Mouse (Mus musculus) hindbrain, postnatal 0 days (tissue): Measurements from ENCODE around the gene Parp16. TPM values are rescaled to one million over a fixed set of nuclear protein-coding genes. Genes with fewer than 3 reads are reported as not detected.

Experiments used
- ATAC-seq: fragments of 200-750 bp; cut with Nextera tagmentation; 2 replicates; pipeline ENCODE4 v1.8.0; 2017; ENCODE audit warnings: mild to moderate bottlenecking, moderate TSS enrichment, moderate library complexity
- DNase-seq: peaks from one replicate; pipeline ENCODE4 v3.0.0-alpha.2; 2015; ENCODE audit warnings: low spot score
- H3K27ac ChIP-seq: fragments of 300-500 bp; sonication (generic); 2 replicates; pipeline ENCODE4 v1.5.1; 2014; ENCODE audit warnings: mild to moderate bottlenecking
- H3K27me3 ChIP-seq: fragments of 300-500 bp; sonication (generic); 2 replicates; pipeline ENCODE4 v1.6.1; 2014; ENCODE audit warnings: low read length, mixed read lengths; ENCODE audit not compliant: insufficient read depth
- H3K36me3 ChIP-seq: fragments of 300-500 bp; sonication (generic); 2 replicates; pipeline ENCODE4 v1.6.1; 2014; ENCODE audit warnings: low read length, mixed read lengths; ENCODE audit not compliant: insufficient read depth
- H3K4me1 ChIP-seq: fragments of 300-500 bp; sonication (generic); 2 replicates; pipeline ENCODE4 v1.6.1; 2014; ENCODE audit warnings: antibody characterized with exemption, low read length, mixed read lengths; ENCODE audit not compliant: insufficient read depth
- H3K4me2 ChIP-seq: fragments of 300-500 bp; sonication (generic); 2 replicates; pipeline ENCODE4 v1.6.1; 2014; ENCODE audit warnings: low read depth, mild to moderate bottlenecking, low read length, moderate library complexity, mixed read lengths
- H3K4me3 ChIP-seq: fragments of 300-500 bp; sonication (generic); 2 replicates; pipeline ENCODE4 v1.5.1; 2014; ENCODE audit warnings: low read length
- H3K9ac ChIP-seq: fragments of 300-500 bp; sonication (generic); replicated peaks from 2 replicates; pipeline ENCODE4 v1.6.1; 2014; ENCODE audit warnings: mild to moderate bottlenecking, low read length, moderate library complexity, mixed read lengths
- H3K9me3 ChIP-seq: fragments of 300-500 bp; sonication (generic); 2 replicates; pipeline ENCODE4 v1.6.1; 2016; ENCODE audit warnings: low read length, mixed read lengths
- CTCF ChIP-seq: IDR thresholded peaks from 2 replicates; pipeline ENCODE4 v1.5.1; 2016; ENCODE audit warnings: antibody characterized with exemption, control low read depth, low read depth
- WGBS: fragments of 180-500 bp; shearing (Covaris S2); extraction: QIAGEN DNeasy Blood & Tissue Kit; methylation state at CpG from one replicate; pipeline ENCODE4 v1.1.7; 2014; 5-methylcytosine and 5-hydroxymethylcytosine counted together
- polyA plus RNA-seq: library from polyadenylated mRNA; unstranded; fragments of >200 nt; fragmentation: Nextera tagmentation; extraction: Ambion mirVana; gene quantifications from 2 replicates; pipeline ENCODE4 v1.2.1, GENCODE M21; 2015
- total RNA-seq: library from RNA; depleted of rRNA; stranded (reverse); fragments of >200 nt; gene quantifications from 2 replicates; pipeline ENCODE4 v1.2.3, GENCODE M21; 2014

The Parp16 gene
- total and polyA plus RNA-seq, 2 experiments from 2014 or later = 5.9 to 6.7 TPM

DNA sequence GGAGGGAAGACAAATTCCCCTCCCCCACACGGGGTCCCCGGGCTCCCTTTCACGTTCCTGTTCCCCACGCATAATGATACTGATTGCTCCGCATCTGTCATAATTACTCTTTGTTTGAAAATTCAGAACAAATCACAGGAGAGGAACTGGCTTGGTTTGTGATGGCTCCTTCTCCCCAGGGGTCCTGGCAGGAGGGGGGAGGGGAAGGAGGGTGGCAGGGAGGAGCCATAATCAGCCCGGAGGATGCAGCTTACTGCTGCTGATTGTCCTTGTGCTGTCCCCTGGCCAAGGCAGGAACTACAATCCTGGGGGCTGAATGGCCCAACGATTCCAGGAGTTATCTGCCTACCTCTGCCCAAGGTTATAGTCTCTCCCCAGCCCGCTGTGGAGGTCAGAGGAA lies 38.5 kb upstream of the Parp16 start:
- no peak overlapping the region for H3K4me3 ChIP-seq
- peaks cover 16% of the 10 kb centered on the region for H3K4me1 ChIP-seq
- no peaks in the 10 kb centered on the region for H3K9me3 ChIP-seq
- H3K27ac ChIP-seq = no peak overlapping the region
- TF ChIP-seq CTCF = no peak
- no peaks in the 10 kb centered on the region for H3K27me3 ChIP-seq
- DNase-seq (no peak), ATAC-seq (peak; percentile 47; the same call in 1 of the 2 replicates)
- H3K4me2 ChIP-seq = no peak overlapping the region
- 8% methylated on average over 8 of the region's 8 CpGs for WGBS
- H3K36me3 ChIP-seq = no peaks in the 10 kb centered on the region
- H3K9ac ChIP-seq = no peak overlapping the region

DNA sequence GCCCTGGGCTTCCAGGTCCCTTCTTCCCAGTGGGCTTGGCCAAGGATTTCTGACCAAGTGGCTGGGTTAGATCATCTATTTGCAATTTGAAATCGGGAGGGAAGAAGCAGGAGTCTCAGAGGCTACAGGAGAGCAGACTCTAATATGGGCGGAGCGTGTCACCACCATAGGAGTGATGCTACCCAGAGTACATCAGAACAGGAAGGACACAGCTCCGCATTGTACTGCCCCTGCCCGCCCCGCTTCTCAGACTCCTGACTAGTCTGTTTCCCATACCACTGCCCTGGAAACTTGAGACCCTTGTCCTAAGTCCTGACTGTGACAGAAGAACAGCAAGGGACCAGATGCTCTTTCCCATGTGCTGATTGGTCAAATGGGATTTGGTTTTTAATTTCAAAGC lies 37.5 kb upstream of the Parp16 start:
- H3K27ac ChIP-seq = no peak overlapping the region
- DNase-seq = no peak
- H3K4me3 ChIP-seq = no peak overlapping the region
- H3K4me2 ChIP-seq = no peak overlapping the region
- no peak overlapping the region for H3K9ac ChIP-seq
- H3K36me3 ChIP-seq = no peaks in the 10 kb centered on the region
- H3K9me3 ChIP-seq = no peaks in the 10 kb centered on the region
- ATAC-seq = no peak
- TF ChIP-seq CTCF = no peak
- H3K4me1 ChIP-seq = peaks cover 16% of the 10 kb centered on the region
- H3K27me3 ChIP-seq = no peaks in the 10 kb centered on the region
- 55% methylated on average over 6 of the region's 6 CpGs for WGBS

GRCm38 (mm10) chr9:65161188-65161587 lies 34.0 kb upstream of the Parp16 start:
- H3K27ac ChIP-seq = no peak overlapping the region
- no peak for TF ChIP-seq CTCF

DNA sequence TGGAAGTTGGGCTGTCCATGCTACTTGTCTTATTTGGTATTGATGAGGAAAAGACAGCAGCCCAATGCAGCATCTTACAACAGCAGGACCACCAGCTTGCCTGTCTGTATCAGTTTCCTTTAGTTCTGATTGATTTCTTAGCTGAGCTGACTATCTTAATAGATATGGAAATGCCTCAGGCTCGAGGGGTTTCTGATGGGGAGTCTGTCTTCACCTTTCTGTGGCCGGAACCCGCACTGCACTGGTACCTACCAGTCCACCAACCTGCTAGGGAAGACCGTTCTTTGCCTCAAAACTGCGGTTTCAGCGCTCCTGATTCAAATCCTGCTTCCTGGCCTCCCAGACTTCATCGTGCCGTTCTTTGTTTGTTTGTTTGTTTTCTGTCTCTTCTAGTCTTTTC lies 33.3 kb upstream of the Parp16 start:
- TF ChIP-seq CTCF = no peak
- Histone ChIP-seq H3K9ac (no peak overlapping the region), H3K9me3 (no peaks in the 10 kb centered on the region), H3K4me1 (peaks cover under 1% of the 10 kb centered on the region), H3K27ac (no peak overlapping the region), H3K4me2 (peak overlapping the region; percentile 81; the same call in 1 of the 2 replicates), H3K27me3 (no peaks in the 10 kb centered on the region), H3K36me3 (no peaks in the 10 kb centered on the region), H3K4me3 (no peak overlapping the region)
- 29% methylated on average over 8 of the region's 8 CpGs for WGBS
- no peak for ATAC-seq
- DNase-seq = no peak

More at GRCm38 (mm10) chr9:65161188-65161587, 34.0 kb upstream of the Parp16 start:
- no peak overlapping the region for H3K4me2 ChIP-seq
- WGBS = 48% methylated on average over 4 of the region's 4 CpGs
- H3K4me1 ChIP-seq = peaks cover 8% of the 10 kb centered on the region
- DNase-seq (no peak), ATAC-seq (no peak)
- H3K27me3 ChIP-seq = no peaks in the 10 kb centered on the region
- H3K36me3 ChIP-seq = no peaks in the 10 kb centered on the region
- H3K4me3 ChIP-seq = no peak overlapping the region
- H3K9me3 ChIP-seq = no peaks in the 10 kb centered on the region
- no peak overlapping the region for H3K9ac ChIP-seq

DNA sequence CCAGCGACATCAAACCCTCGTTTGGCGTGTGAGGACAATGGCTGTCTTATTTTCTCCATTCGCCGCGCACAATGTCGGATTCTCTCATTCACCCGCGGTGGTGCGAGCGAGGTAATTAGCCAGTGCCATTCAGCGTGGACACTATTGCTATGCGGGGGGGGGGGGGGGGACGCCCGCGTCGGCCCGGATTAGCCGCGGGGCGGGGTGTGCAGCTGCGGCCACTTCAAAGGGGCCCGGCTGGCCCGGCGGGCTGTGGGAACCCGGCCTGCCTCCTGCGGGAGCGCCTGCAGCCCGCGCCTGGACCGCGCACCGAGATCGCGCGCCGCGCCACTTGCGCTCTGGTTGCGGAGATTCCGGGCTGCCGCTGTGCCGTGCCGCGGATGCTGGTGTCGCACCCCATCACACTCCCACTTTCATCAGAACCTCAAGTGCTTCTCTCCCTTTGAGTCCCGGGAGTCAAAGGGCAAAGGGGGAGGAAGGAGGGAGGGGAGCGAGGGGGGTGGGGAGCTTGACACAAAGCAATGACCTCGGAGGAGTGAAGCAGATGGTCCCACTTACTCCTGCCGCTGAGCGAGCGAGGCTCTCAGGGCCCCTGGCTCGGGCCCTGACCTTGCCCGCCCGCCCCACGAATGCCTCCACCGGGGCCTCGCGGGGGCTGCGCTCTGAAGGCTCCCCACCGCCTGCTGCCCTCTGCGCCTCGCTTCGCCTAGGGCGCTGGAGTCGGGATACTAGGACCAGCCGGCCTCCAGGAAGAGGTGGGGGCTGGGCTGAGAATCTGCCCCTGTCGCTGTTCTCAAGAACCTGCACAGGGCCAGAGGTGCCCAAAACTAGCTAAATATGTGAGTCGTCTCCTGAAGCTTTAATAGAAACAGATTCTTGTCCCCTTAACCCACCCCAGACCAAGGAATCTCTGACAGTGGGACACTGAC lies 32.2 kb upstream of the Parp16 start:
- ATAC-seq = peak; percentile 80
- H3K4me2 ChIP-seq = peak overlapping the region; percentile 81
- H3K9ac ChIP-seq = peak overlapping the region; percentile 58
- no peaks in the 10 kb centered on the region; the same call in none of the 2 replicates for H3K4me1 ChIP-seq
- peak overlapping the region; percentile 43 for H3K4me3 ChIP-seq
- H3K27me3 ChIP-seq = no peaks in the 10 kb centered on the region
- peak; percentile 72 for DNase-seq
- H3K36me3 ChIP-seq = no peaks in the 10 kb centered on the region
- H3K27ac ChIP-seq = peak overlapping the region; percentile 41; the same call in 1 of the 2 replicates
- no peak for TF ChIP-seq CTCF
- no peaks in the 10 kb centered on the region for H3K9me3 ChIP-seq
- 2% methylated on average over 47 of the region's 69 CpGs for WGBS

DNA sequence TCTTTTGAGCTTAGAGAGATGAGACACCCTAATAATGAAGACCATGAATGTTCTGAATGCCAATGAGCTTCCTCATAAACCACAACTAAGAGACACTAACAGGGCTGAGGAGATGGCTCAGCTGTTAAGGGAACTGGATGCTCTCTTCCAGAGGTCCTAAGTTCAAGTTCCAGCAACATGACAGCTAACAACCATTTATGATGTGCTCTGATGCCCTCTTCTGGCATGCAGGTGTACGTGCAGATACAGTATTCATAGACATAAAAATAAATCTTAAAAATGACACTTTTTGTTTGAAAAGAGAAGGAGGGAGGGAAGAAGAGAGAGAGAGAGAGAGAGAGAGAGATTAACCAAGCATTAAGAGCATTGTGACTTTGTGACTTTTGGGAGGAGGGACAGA lies 30.3 kb upstream of the Parp16 start:
- Histone ChIP-seq H3K9ac (no peak overlapping the region), H3K4me1 (peaks cover 3% of the 10 kb centered on the region)
- WGBS = 40% methylated on average over 1 of the region's 1 CpGs

DNA sequence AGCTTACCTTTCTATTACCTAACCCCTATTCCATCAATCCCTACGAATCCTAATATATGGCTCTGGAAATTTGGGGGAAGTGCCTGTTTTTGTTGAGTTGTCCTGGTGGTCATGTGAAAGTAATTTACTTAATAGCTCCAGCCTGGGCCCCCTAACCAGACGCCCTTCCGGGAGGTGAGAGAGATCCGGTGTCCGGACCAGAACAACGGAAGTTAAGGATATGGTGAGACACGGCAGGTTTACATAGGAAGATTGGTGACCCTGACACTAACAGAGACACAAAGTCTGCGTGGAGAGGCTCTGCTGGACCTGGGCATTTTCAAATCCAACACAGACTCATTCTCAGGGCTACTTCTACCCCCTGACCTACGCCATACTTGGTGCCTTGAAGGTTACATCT lies 28.8 kb upstream of the Parp16 start:
- Histone ChIP-seq H3K27ac (no peak overlapping the region), H3K9ac (no peak overlapping the region), H3K27me3 (no peaks in the 10 kb centered on the region), H3K4me2 (no peak overlapping the region), H3K4me3 (no peak overlapping the region), H3K4me1 (peaks cover 3% of the 10 kb centered on the region), H3K9me3 (no peaks in the 10 kb centered on the region), H3K36me3 (no peaks in the 10 kb centered on the region)
- 81% methylated on average over 9 of the region's 9 CpGs for WGBS
- ATAC-seq = no peak
- DNase-seq = no peak
- no peak for TF ChIP-seq CTCF

More for the DNA sequence above, 30.3 kb upstream of the Parp16 start:
- no peak overlapping the region for H3K27ac ChIP-seq
- no peaks in the 10 kb centered on the region for H3K27me3 ChIP-seq
- no peak for ATAC-seq
- no peaks in the 10 kb centered on the region for H3K9me3 ChIP-seq
- H3K4me2 ChIP-seq = no peak overlapping the region
- DNase-seq = no peak
- H3K4me3 ChIP-seq = no peak overlapping the region
- TF ChIP-seq CTCF = peak; percentile 67
- H3K36me3 ChIP-seq = no peaks in the 10 kb centered on the region
